Mouse (Mus musculus): Measurements from ENCODE around the gene Pate1. TPM values are rescaled to one million over a fixed set of nuclear protein-coding genes. Genes with fewer than 3 reads are reported as not detected.

The Pate1 gene
- not detected for total RNA-seq (2021)

DNA sequence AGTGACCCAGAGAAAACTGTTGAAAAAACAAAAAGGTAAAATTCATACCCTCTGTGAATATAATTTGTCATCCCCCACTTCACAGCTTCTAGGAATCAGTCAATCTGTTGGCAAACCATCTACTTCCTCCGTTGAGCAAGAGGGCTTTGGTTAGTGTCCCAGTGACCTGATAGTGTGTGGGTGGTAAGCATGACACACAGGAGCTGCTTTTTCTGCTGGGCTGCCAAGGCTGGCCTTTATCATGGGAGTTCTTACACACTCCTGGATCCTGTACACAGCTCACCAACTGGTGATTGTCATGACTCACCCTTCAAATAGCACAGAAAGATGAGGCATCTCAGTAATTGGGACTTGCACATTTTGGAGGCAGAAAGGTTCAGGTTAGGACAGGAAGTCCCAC lies at the start of gene Pate1:
Gene Pate1, minus strand, starts transcription at position 378 of the 400 bp plus-strand sequence.
- DNase-seq, result no peak
- intact Hi-C loops (cut with DNase I), result no loop called here

DNA sequence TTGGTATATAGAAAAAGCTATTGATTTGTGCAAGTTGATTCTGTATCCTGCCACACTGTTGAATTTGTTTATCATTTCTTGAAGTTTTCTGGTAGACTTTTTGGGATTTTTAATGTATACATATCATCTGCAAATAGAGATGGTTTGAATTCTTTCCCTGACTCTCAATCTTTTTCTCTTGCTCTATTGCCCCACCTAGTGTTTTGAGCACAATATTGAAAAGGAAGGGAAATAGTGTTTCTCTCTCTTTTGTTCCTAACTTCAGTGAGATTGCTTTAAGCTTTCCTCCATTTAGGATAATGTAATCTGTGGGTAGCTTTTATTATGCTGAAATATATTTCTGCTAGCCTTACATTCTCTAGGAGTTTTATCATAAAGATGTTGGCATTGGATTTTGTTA lies 20.1 kb upstream of the Pate1 start:
- no peak for DNase-seq
- intact Hi-C loops (cut with DNase I), result loop anchor here (2.0 kb wide), 1 partner anchor 112 kb away; no protein-coding TSS in a partner anchor

DNA sequence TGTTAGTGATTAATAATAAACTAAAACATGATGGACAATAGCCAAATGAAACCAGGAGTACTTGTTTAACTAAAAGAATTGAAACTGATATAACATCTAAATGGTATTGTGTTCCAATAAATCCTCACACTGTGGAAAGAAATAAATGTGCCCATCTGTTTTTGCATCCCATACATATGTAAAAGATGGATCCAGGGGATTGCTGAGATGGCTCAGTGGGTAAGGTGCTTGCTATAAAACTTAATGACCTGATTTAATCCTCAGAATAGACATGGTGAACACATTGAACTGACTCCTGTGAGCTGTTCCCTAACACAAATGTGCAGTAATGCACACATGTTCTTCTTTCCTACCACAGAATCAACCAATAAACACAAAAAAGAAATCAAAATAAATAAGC lies 4.7 kb upstream of the Pate1 start:
- DNase-seq, result no peak
- intact Hi-C loops (cut with DNase I), result no loop called here

DNA sequence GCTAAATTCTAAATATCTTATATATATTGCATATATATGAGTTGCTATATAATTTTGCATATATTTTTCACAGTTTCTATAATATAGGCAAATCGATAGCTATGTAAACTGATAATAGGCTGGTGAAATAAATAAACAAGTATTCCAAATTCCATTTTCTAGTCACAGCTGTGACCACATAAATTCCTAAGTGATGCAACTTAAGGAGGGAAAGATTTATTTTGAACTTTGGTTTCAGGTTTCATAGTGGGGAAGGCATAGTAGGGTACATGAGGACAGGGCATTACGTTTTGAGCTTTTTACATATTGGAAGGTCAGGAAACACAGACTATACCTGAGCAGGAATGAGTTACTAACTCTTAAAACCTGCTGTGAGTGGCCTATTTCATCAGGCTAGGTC lies 13.6 kb downstream of the Pate1 start:
- intact Hi-C loops (cut with DNase I), result no loop called here

DNA sequence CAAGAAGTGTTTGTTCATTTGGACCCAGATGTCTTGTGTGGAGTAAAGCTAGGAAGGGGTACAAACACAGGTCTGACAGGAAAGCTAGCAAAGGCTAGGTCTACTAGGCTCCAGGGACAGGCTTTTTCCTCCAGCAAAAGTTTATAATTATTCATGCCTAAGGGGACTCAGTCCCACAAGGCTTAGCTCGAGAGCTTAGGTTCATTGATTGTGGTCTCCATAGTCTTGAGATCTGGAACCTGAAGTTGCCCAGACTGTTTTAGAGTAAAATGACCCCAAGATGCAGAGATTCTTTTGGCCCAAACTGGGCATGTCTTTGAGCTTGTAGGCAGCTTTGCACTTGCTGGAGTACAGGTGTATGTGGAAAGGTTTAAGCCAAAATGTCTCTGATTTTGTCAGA lies 39.1 kb downstream of the Pate1 start, which contains the start of gene Pate3:
Gene Pate3, minus strand, starts transcription at position 101 of the 400 bp plus-strand sequence.
- intact Hi-C loops (cut with DNase I), result no loop called here
- no peak for DNase-seq

More for the DNA sequence above, 13.6 kb downstream of the Pate1 start:
- DNase-seq, result no peak

Other genes with a start within 250 kb of the Pate1 start
- not detected for gene Gm1113, start 169.1 kb downstream of the Pate1 start, total RNA-seq (2021)
- gene Ddx25, start 128.9 kb downstream of the Pate1 start, total RNA-seq (2021), result not detected
- 1 to 10 TPM; 6.6 to 6.7 TPM for gene Pus3, start 128.8 kb downstream of the Pate1 start, total RNA-seq (2021)
- not detected for gene Pate2, start 117.1 kb downstream of the Pate1 start, total RNA-seq (2021)
- 1 to 10 TPM; 1.6 to 2.4 TPM for gene Hyls1, start 117.0 kb downstream of the Pate1 start, total RNA-seq (2021)
- not detected for gene Pate4, start 75.4 kb downstream of the Pate1 start, total RNA-seq (2021)
- gene Pate3, start 39.2 kb downstream of the Pate1 start, total RNA-seq (2021), result not detected
- not detected for gene Gm17677, start 53.7 kb upstream of the Pate1 start, total RNA-seq (2021)
- not detected for gene Gm17727, start 90.7 kb upstream of the Pate1 start, total RNA-seq (2021)
- gene Gm27235, start 102.7 kb upstream of the Pate1 start, total RNA-seq (2021), result not detected
- gene D730048I06Rik, start 102.7 kb upstream of the Pate1 start, total RNA-seq (2021), result not detected
- not detected for gene 9230110F15Rik, start 156.8 kb upstream of the Pate1 start, total RNA-seq (2021)
- gene 9230113P08Rik, start 221.0 kb upstream of the Pate1 start, total RNA-seq (2021), result not detected